Comparison of ENCODE assay signal across 25 mouse cellular contexts in the genomic region with DNA sequence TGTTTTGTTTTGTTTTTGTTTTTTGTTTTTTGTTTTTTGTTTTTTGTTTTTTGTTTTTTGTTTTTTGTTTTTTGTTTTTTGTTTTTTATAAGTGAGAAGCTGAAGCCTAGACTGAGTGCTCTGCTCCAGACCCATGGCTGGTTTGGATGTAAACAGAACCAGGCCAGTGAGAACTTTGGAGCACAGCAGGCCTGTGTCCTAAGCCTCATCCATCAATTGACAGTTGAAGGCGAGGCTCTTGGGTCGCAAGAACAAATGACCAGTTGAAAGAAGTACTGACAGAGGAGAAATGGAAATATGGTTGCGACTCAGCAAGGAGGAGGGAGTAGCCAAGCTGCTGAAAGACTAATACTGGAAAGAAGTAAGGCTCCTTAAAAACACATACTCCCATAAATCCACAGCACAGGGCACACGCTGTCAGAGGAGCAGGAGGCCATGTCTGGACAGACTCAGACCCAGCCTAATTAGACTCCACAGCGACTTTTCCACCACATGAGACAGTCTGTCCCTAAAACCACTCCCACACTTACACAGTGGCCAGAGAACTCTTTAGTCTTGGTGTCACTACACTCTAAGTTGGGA.
DNase-seq lines count a peak whose midpoint lies in the region; ATAC-seq and TF ChIP-seq lines count a peak whose summit lies in the region.
"Had no signal": no experiment of that assay in that cellular context is flagged by ENCODE, and none has a peak within 500 bp of the region (broad histone marks: within the 10 kb centered on the region; RNA-seq: fewer than 3 reads in every experiment).

No protein-coding gene starts in this region.

- TF ChIP-seq CTCF in lung, embryonic 14.5 days (IDR thresholded peaks at IDR 0.05; ENCODE audit: low read depth) = no peak
- no peak for TF ChIP-seq CTCF in stomach, postnatal 0 days (IDR thresholded peaks at IDR 0.05; ENCODE audit: low read depth)
- TF ChIP-seq CTCF in forebrain, postnatal 0 days (IDR thresholded peaks at IDR 0.05; ENCODE audit: low read depth) = no peak

- TF ChIP-seq EP300 in stomach, postnatal 0 days (optimal IDR thresholded peaks at IDR 0.05) = no peak

- DNase-seq in lung, embryonic 14.5 days = peak; percentile 67
- DNase-seq in lung, postnatal 25 days (ENCODE audit: low spot score) = no peak
- no peak for DNase-seq in stomach, postnatal 0 days (ENCODE audit: low spot score)
- DNase-seq in forelimb bud, embryonic 11.5 days (ENCODE audit: low read depth, low spot score) = peak; percentile 68
- DNase-seq in forebrain, postnatal 0 days = no peak
- no peak for DNase-seq in thymus, postnatal 4 days
- DNase-seq: adrenal gland, adult 8-10 months; cerebellum, adult 18-20 months; cerebellum, postnatal 25 days; gastrocnemius, postnatal 25 days; heart, adult 18-20 months; heart, postnatal 10 days; kidney, adult 8-10 months had no signal

- H3K9me3 ChIP-seq in lung, embryonic 14.5 days (ENCODE audit: low read depth, low read length) = peaks cover 2% of the 10 kb centered on the region; the same call in 1 of the 2 replicates
- H3K9me3 ChIP-seq in stomach, embryonic 14.5 days (ENCODE audit: control insufficient read depth, low read depth, low read length) = no peaks in the 10 kb centered on the region
- no peaks in the 10 kb centered on the region for H3K9me3 ChIP-seq in stomach, postnatal 0 days (ENCODE audit: control insufficient read depth, low read length)
- H3K9me3 ChIP-seq in stomach, embryonic 16.5 days (replicated peaks; ENCODE audit: control insufficient read depth, low read length) = no peaks in the 10 kb centered on the region; the same call in 1 of the 2 replicates
- no peaks in the 10 kb centered on the region for H3K9me3 ChIP-seq in forebrain, postnatal 0 days (ENCODE audit: low read length)
- H3K9me3 ChIP-seq: embryonic facial prominence, embryonic 10.5 days; midbrain, embryonic 15.5 days had no signal

- no peaks in the 10 kb centered on the region for H3K4me1 ChIP-seq in lung, embryonic 14.5 days (ENCODE audit: insufficient read depth)
- H3K4me1 ChIP-seq in stomach, embryonic 14.5 days (ENCODE audit: control insufficient read depth, insufficient read depth, low read length) = 0 out of 2 replicates have a peak, but pooled peaks cover 3% of the 10 kb centered on the region
- H3K4me1 ChIP-seq in stomach, postnatal 0 days (replicated peaks; ENCODE audit: control insufficient read depth, insufficient read depth) = no peaks in the 10 kb centered on the region
- H3K4me1 ChIP-seq in stomach, embryonic 16.5 days (ENCODE audit: control insufficient read depth, insufficient read depth, low read length) = 0 out of 2 replicates have a peak, but pooled peaks cover 2% of the 10 kb centered on the region
- no peaks in the 10 kb centered on the region for H3K4me1 ChIP-seq in forebrain, postnatal 0 days (ENCODE audit: insufficient read depth)
- H3K4me1 ChIP-seq: embryonic facial prominence, embryonic 10.5 days; forebrain, embryonic 15.5 days; heart, embryonic 12.5 days had no signal

- peak; percentile 86 for ATAC-seq in lung, embryonic 14.5 days (ENCODE audit: insufficient read depth)
- peak; percentile 23; the same call in 1 of the 2 replicates for ATAC-seq in stomach, embryonic 14.5 days (ENCODE audit: insufficient number of reproducible peaks, insufficient read depth, low FRiP score, low read depth)
- no peak for ATAC-seq in stomach, postnatal 0 days (ENCODE audit: low FRiP score, low TSS enrichment)
- ATAC-seq in stomach, embryonic 16.5 days (ENCODE audit: insufficient read depth, low FRiP score) = peak; percentile 33; the same call in 1 of the 2 replicates
- no peak for ATAC-seq in forebrain, postnatal 0 days
- ATAC-seq: activated CD4-positive, CD25-positive, alpha-beta regulatory T cell, adult 4 months; forebrain, embryonic 15.5 days had no signal

- H3K4me3 ChIP-seq in lung, embryonic 14.5 days (ENCODE audit: low read depth, low read length) = no peak overlapping the region
- no peak overlapping the region for H3K4me3 ChIP-seq in stomach, embryonic 14.5 days (ENCODE audit: low read depth, low read length)
- no peak overlapping the region for H3K4me3 ChIP-seq in stomach, postnatal 0 days (ENCODE audit: low read depth, low read length)
- H3K4me3 ChIP-seq in stomach, embryonic 16.5 days (replicated peaks; ENCODE audit: low read length) = no peak overlapping the region
- H3K4me3 ChIP-seq in forebrain, postnatal 0 days (ENCODE audit: low read depth, low read length) = no peak overlapping the region
- H3K4me3 ChIP-seq: embryonic facial prominence, embryonic 10.5 days; forebrain, embryonic 15.5 days; heart, embryonic 12.5 days; layer of hippocampus, adult 2 months; limb, embryonic 12.5 days; midbrain, embryonic 15.5 days; myocyte had no signal

- no peaks in the 10 kb centered on the region for H3K36me3 ChIP-seq in lung, embryonic 14.5 days (ENCODE audit: insufficient read depth)
- no peaks in the 10 kb centered on the region for H3K36me3 ChIP-seq in stomach, embryonic 14.5 days (ENCODE audit: control insufficient read depth, insufficient read depth, low read length)
- H3K36me3 ChIP-seq in stomach, postnatal 0 days (ENCODE audit: control insufficient read depth, insufficient read depth, low read length) = no peaks in the 10 kb centered on the region
- no peaks in the 10 kb centered on the region for H3K36me3 ChIP-seq in stomach, embryonic 16.5 days (ENCODE audit: control insufficient read depth, insufficient read depth, low read length)
- no peaks in the 10 kb centered on the region for H3K36me3 ChIP-seq in forebrain, postnatal 0 days (ENCODE audit: insufficient read depth)
- H3K36me3 ChIP-seq: embryonic facial prominence, embryonic 10.5 days; forebrain, embryonic 15.5 days; heart, embryonic 12.5 days; limb, embryonic 12.5 days; midbrain, embryonic 15.5 days had no signal

- no peaks in the 10 kb centered on the region for H3K27me3 ChIP-seq in lung, embryonic 14.5 days (ENCODE audit: insufficient read depth, low read length)
- no peaks in the 10 kb centered on the region for H3K27me3 ChIP-seq in stomach, embryonic 14.5 days (ENCODE audit: control insufficient read depth, insufficient read depth, low read length)
- H3K27me3 ChIP-seq in stomach, postnatal 0 days (ENCODE audit: control insufficient read depth, insufficient read depth, low read length) = no peaks in the 10 kb centered on the region
- no peaks in the 10 kb centered on the region for H3K27me3 ChIP-seq in stomach, embryonic 16.5 days (ENCODE audit: control insufficient read depth, insufficient read depth, low read length)
- H3K27me3 ChIP-seq in forebrain, postnatal 0 days (ENCODE audit: insufficient read depth, low read length) = no peaks in the 10 kb centered on the region
- H3K27me3 ChIP-seq: forebrain, embryonic 15.5 days; heart, embryonic 12.5 days; limb, embryonic 12.5 days; midbrain, embryonic 15.5 days had no signal

- no peak overlapping the region for H3K4me2 ChIP-seq in lung, embryonic 14.5 days
- no peak overlapping the region for H3K4me2 ChIP-seq in stomach, embryonic 14.5 days (replicated peaks; ENCODE audit: low read depth, low read length)
- H3K4me2 ChIP-seq in stomach, postnatal 0 days (replicated peaks; ENCODE audit: low read depth) = no peak overlapping the region
- no peak overlapping the region for H3K4me2 ChIP-seq in stomach, embryonic 16.5 days (ENCODE audit: low read depth, low read length)
- H3K4me2 ChIP-seq in forebrain, postnatal 0 days (ENCODE audit: low read depth) = no peak overlapping the region
- H3K4me2 ChIP-seq: forebrain, embryonic 15.5 days; heart, embryonic 12.5 days; hindbrain, embryonic 14.5 days; limb, embryonic 12.5 days; liver, embryonic 11.5 days; midbrain, embryonic 15.5 days had no signal

- H3K27ac ChIP-seq in lung, embryonic 14.5 days (ENCODE audit: low read depth) = no peak overlapping the region
- no peak overlapping the region for H3K27ac ChIP-seq in stomach, embryonic 14.5 days (ENCODE audit: low read length)
- H3K27ac ChIP-seq in stomach, postnatal 0 days (replicated peaks) = no peak overlapping the region
- H3K27ac ChIP-seq in stomach, embryonic 16.5 days (ENCODE audit: low read length) = no peak overlapping the region
- H3K27ac ChIP-seq in forebrain, postnatal 0 days (ENCODE audit: low read depth, low read length) = no peak overlapping the region
- H3K27ac ChIP-seq: embryonic facial prominence, embryonic 10.5 days; layer of hippocampus, adult 2 months; limb, embryonic 12.5 days had no signal

- H3K9ac ChIP-seq in lung, embryonic 14.5 days = no peak overlapping the region
- no peak overlapping the region for H3K9ac ChIP-seq in stomach, embryonic 14.5 days (replicated peaks; ENCODE audit: low read depth, low read length)
- no peak overlapping the region for H3K9ac ChIP-seq in stomach, postnatal 0 days (ENCODE audit: low read length)
- no peak overlapping the region for H3K9ac ChIP-seq in stomach, embryonic 16.5 days (ENCODE audit: low read length)
- H3K9ac ChIP-seq in forebrain, postnatal 0 days = no peak overlapping the region
- H3K9ac ChIP-seq: forebrain, embryonic 15.5 days; heart, embryonic 12.5 days; hindbrain, embryonic 14.5 days; limb, embryonic 12.5 days; midbrain, embryonic 15.5 days had no signal

- 15% methylated on average over 5 of the region's 5 CpGs for WGBS in lung, embryonic 14.5 days
- 19% methylated on average over 5 of the region's 5 CpGs for WGBS in stomach, embryonic 14.5 days
- 30% methylated on average over 5 of the region's 5 CpGs for WGBS in stomach, postnatal 0 days
- WGBS in stomach, embryonic 16.5 days = 27% methylated on average over 5 of the region's 5 CpGs
- 74% methylated on average over 5 of the region's 5 CpGs for WGBS in forebrain, postnatal 0 days

Comparison
In these comparisons a context has a peak if more than half of its experiments do, and no peak if none do; other contexts are left out.
1. ATAC-seq: peak in lung, embryonic 14.5 days (single experiment), stomach, embryonic 14.5 days (single experiment) and stomach, embryonic 16.5 days (single experiment); none in stomach, postnatal 0 days (single experiment) and forebrain, postnatal 0 days (single experiment).
2. DNase-seq: peak in lung, embryonic 14.5 days (single experiment) and forelimb bud, embryonic 11.5 days (single experiment); none in lung, postnatal 25 days (single experiment), stomach, postnatal 0 days (single experiment), forebrain, postnatal 0 days (single experiment) and thymus, postnatal 4 days (single experiment).